Mouse (Mus musculus) spleen, adult 2 months (tissue): ENCODE data around the gene Ugt1a10.
"Not testable (repeated sequence)": the region's sequence is repeated elsewhere in the genome, so short reads cannot be mapped to it uniquely, and the experiment has no call there.

Source experiments
- CTCF ChIP-seq: fragments of 200-500 bp; IDR thresholded peaks from 2 replicates; pipeline ENCODE4 v1.5.1; 2011; ENCODE audit warnings: mild to moderate bottlenecking, inconsistent platforms; ENCODE audit not compliant: insufficient read depth, insufficient read length, insufficient replicate concordance; ENCODE audit errors: extremely low read depth
- POLR2A ChIP-seq: fragments of 200-500 bp; IDR thresholded peaks from 2 replicates; pipeline ENCODE4 v1.6.1; 2011; ENCODE audit warnings: low read depth, low read length, inconsistent platforms

- TF ChIP-seq CTCF, POLR2A: not testable (repeated sequence)
These were observed 7.8 kb upstream of the Ugt1a10 start for GRCm38 (mm10) chr1:88047408-88047807.
